Mouse (Mus musculus) c-Kit-negative CD71-positive TER-119-positive erythroid progenitor cells, embryonic 14.5 days (primary cell): Measurements from ENCODE around the gene Nop14.
A peak's percentile ranks its signal among the peaks of the same experiment; 100 is the strongest.
"Not testable (repeated sequence)": the region's sequence is repeated elsewhere in the genome, so short reads cannot be mapped to it uniquely, and the experiment has no call there.

Source experiments
- DNase-seq: peaks from one replicate; pipeline ENCODE4 v3.0.0-alpha.2; 2013; ENCODE audit warnings: low read depth, low spot score

Gene Nop14

GRCm38 (mm10) chr5:34632996-34633395, 27.0 kb downstream of the Nop14 start:
- DNase-seq: peak; percentile 58

GRCm38 (mm10) chr5:34609966-34610365, 50.0 kb downstream of the Nop14 start:
- no peak for DNase-seq

GRCm38 (mm10) chr5:34608226-34608625, 51.7 kb downstream of the Nop14 start:
- no peak for DNase-seq

- no peak for DNase-seq
These were observed 52.7 kb downstream of the Nop14 start for GRCm38 (mm10) chr5:34607100-34607880.

GRCm38 (mm10) chr5:34604576-34604975, 55.4 kb downstream of the Nop14 start:
- no peak for DNase-seq

GRCm38 (mm10) chr5:34593202-34593727, 66.7 kb downstream of the Nop14 start:
- DNase-seq: no peak

- DNase-seq: no peak
These were observed 67.3 kb downstream of the Nop14 start for GRCm38 (mm10) chr5:34592666-34593065.

GRCm38 (mm10) chr5:34592224-34592623, 67.7 kb downstream of the Nop14 start:
- not testable (repeated sequence) for DNase-seq

GRCm38 (mm10) chr5:34591388-34592004, 68.5 kb downstream of the Nop14 start:
- DNase-seq: no peak

- no peak for DNase-seq
These were observed 69.2 kb downstream of the Nop14 start for GRCm38 (mm10) chr5:34590702-34591101.

GRCm38 (mm10) chr5:34590059-34590458, 69.9 kb downstream of the Nop14 start:
- no peak for DNase-seq
